Mouse (Mus musculus) spleen, postnatal 14 days (tissue): ENCODE data around the gene Prl3b1.

Experiments used
- DNase-seq, 2 experiments: peaks; one replicate each; pipeline ENCODE4 v3.0.0; 2021 to 2022; ENCODE audit warnings: low spot score in 2 of 2

Prl3b1 gene

GRCm38 (mm10) chr13:27241547-27241946 lies at the start of gene Prl3b1:
TSS of gene Prl3b1 (plus strand) at chr13:27241847.
- no peak for DNase-seq

GRCm38 (mm10) chr13:27196359-27196758 lies 45.3 kb upstream of the Prl3b1 start, which contains the start of gene Prl3c1:
TSS of gene Prl3c1 (plus strand) at chr13:27196659.
- no peak for DNase-seq

GRCm38 (mm10) chr13:27259136-27259535 lies 17.5 kb downstream of the Prl3b1 start, which contains the start of gene Prl3a1:
TSS of gene Prl3a1 (plus strand) at chr13:27259436.
- DNase-seq = no peak
